Mouse (Mus musculus) stomach, postnatal 0 days (tissue): Measurements from ENCODE around the gene Olfr576. TPM values are rescaled to one million over a fixed set of nuclear protein-coding genes. Genes with fewer than 3 reads are reported as not detected.
A peak's percentile ranks its signal among the peaks of the same experiment; 100 is the strongest.

Experiments
- ATAC-seq: fragments of 200-750 bp; cut with Nextera tagmentation; 2 replicates; pipeline ENCODE4 v1.8.0; 2017; ENCODE audit not compliant: low FRiP score, low TSS enrichment
- DNase-seq: peaks from one replicate; pipeline ENCODE4 v3.0.0-alpha.2; 2016; ENCODE audit warnings: low spot score
- H3K27ac ChIP-seq: fragments of 300-500 bp; sonication (generic); replicated peaks from 2 replicates; pipeline ENCODE4 v1.5.1; 2014; ENCODE audit warnings: mild to moderate bottlenecking, control low read depth
- H3K27me3 ChIP-seq: fragments of 300-500 bp; sonication (generic); 2 replicates; pipeline ENCODE4 v1.6.1; 2014; ENCODE audit warnings: low read length; ENCODE audit not compliant: control insufficient read depth, insufficient read depth
- H3K36me3 ChIP-seq: fragments of 300-500 bp; sonication (generic); 2 replicates; pipeline ENCODE4 v1.6.1; 2014; ENCODE audit warnings: low read length, mixed read lengths; ENCODE audit not compliant: control insufficient read depth, insufficient read depth
- H3K4me1 ChIP-seq: fragments of 300-500 bp; sonication (generic); replicated peaks from 2 replicates; pipeline ENCODE4 v1.6.1; 2014; ENCODE audit warnings: antibody characterized with exemption; ENCODE audit not compliant: control insufficient read depth, insufficient read depth
- H3K4me2 ChIP-seq: fragments of 300-500 bp; sonication (generic); replicated peaks from 2 replicates; pipeline ENCODE4 v1.6.1; 2014; ENCODE audit warnings: low read depth, mild to moderate bottlenecking, control low read depth, moderate library complexity
- H3K4me3 ChIP-seq: fragments of 300-500 bp; sonication (generic); 2 replicates; pipeline ENCODE4 v1.5.1; 2014; ENCODE audit warnings: low read depth, low read length, control low read depth
- H3K9ac ChIP-seq: fragments of 300-500 bp; sonication (generic); 2 replicates; pipeline ENCODE4 v1.6.1; 2014; ENCODE audit warnings: mild to moderate bottlenecking, low read length, control low read depth, mixed read lengths
- H3K9me3 ChIP-seq: fragments of 300-500 bp; sonication (generic); 2 replicates; pipeline ENCODE4 v1.6.1; 2016; ENCODE audit warnings: low read length; ENCODE audit not compliant: control insufficient read depth
- CTCF ChIP-seq: IDR thresholded peaks from 2 replicates; pipeline ENCODE4 v1.5.1; 2016; ENCODE audit warnings: antibody characterized with exemption, low read depth, mild to moderate bottlenecking, moderate library complexity
- EP300 ChIP-seq: optimal IDR thresholded peaks from 2 replicates; pipeline ENCODE3; 2016; ENCODE audit warnings: antibody characterized with exemption
- WGBS: fragments of 180-500 bp; shearing (Covaris S2); extraction: QIAGEN DNeasy Blood & Tissue Kit; methylation state at CpG from one replicate; pipeline ENCODE4 v1.1.7; 2014; 5-methylcytosine and 5-hydroxymethylcytosine counted together
- polyA plus RNA-seq: library from polyadenylated mRNA; unstranded; fragments of >200 nt; fragmentation: Nextera tagmentation; extraction: Ambion mirVana; gene quantifications from 2 replicates; pipeline ENCODE4 v1.2.1, GENCODE M21; 2015

The Olfr576 gene
- not detected in 2 replicates for polyA plus RNA-seq

GRCm38 (mm10) chr7:102962360-102962759 is at the start of gene Olfr576:
Gene Olfr576, plus strand, starts transcription at chr7:102962660.
- H3K9me3 ChIP-seq, result no peaks in the 10 kb centered on the region
- 14% methylated on average over 2 of the region's 2 CpGs for WGBS

DNA sequence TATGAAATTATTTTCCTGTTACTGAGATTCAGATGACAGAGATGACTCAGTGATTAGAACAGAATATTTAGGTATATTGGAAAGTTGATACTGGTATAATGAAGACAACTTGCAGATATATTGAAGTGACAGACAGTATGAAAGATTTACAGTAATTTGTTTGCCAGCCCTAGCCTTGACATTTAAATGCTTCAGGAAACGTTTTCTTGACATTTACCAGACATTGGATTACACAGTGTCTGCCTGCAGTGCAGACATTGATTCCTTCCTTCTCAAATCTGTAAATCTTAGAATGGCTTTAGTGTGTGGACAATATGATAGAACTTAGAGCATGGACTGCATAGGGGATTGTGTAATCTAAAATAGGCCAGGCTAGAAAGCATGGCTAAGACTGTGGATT is 47.2 kb upstream of the Olfr576 start:
- no peak for ATAC-seq
- 24% methylated on average over 1 of the region's 1 CpGs for WGBS

More at GRCm38 (mm10) chr7:102962360-102962759, at the start of gene Olfr576:
- TF ChIP-seq CTCF (no peak), EP300 (no peak)
- no peaks in the 10 kb centered on the region for H3K27me3 ChIP-seq
- no peak within 1 kb of the TSS for H3K4me2 ChIP-seq
- H3K36me3 ChIP-seq, result no peaks in the 10 kb centered on the region
- DNase-seq (no peak), ATAC-seq (no peak)
- no peaks in the 10 kb centered on the region for H3K4me1 ChIP-seq
- no peak within 1 kb of the TSS for H3K9ac ChIP-seq
- no peak within 1 kb of the TSS for H3K27ac ChIP-seq
- H3K4me3 ChIP-seq, result no peak within 1 kb of the TSS

GRCm38 (mm10) chr7:102916405-102916804 is 46.1 kb upstream of the Olfr576 start:
- H3K4me3 ChIP-seq, result no peak overlapping the region
- no peak overlapping the region for H3K4me2 ChIP-seq
- H3K36me3 ChIP-seq, result no peaks in the 10 kb centered on the region
- ATAC-seq (no peak), DNase-seq (no peak)
- TF ChIP-seq EP300 (no peak), CTCF (no peak)
- H3K27me3 ChIP-seq, result no peaks in the 10 kb centered on the region
- H3K4me1 ChIP-seq, result no peaks in the 10 kb centered on the region
- no peak overlapping the region for H3K9ac ChIP-seq
- H3K9me3 ChIP-seq, result no peaks in the 10 kb centered on the region
- no peak overlapping the region for H3K27ac ChIP-seq
- 44% methylated on average over 5 of the region's 5 CpGs for WGBS

More for the DNA sequence above, 47.2 kb upstream of the Olfr576 start:
- Histone ChIP-seq H3K4me2 (no peak overlapping the region), H3K9me3 (no peaks in the 10 kb centered on the region), H3K36me3 (no peaks in the 10 kb centered on the region), H3K9ac (no peak overlapping the region), H3K27me3 (no peaks in the 10 kb centered on the region), H3K4me3 (no peak overlapping the region), H3K27ac (no peak overlapping the region), H3K4me1 (no peaks in the 10 kb centered on the region)
- no peak for TF ChIP-seq CTCF
- TF ChIP-seq EP300, result no peak
- no peak for DNase-seq

DNA sequence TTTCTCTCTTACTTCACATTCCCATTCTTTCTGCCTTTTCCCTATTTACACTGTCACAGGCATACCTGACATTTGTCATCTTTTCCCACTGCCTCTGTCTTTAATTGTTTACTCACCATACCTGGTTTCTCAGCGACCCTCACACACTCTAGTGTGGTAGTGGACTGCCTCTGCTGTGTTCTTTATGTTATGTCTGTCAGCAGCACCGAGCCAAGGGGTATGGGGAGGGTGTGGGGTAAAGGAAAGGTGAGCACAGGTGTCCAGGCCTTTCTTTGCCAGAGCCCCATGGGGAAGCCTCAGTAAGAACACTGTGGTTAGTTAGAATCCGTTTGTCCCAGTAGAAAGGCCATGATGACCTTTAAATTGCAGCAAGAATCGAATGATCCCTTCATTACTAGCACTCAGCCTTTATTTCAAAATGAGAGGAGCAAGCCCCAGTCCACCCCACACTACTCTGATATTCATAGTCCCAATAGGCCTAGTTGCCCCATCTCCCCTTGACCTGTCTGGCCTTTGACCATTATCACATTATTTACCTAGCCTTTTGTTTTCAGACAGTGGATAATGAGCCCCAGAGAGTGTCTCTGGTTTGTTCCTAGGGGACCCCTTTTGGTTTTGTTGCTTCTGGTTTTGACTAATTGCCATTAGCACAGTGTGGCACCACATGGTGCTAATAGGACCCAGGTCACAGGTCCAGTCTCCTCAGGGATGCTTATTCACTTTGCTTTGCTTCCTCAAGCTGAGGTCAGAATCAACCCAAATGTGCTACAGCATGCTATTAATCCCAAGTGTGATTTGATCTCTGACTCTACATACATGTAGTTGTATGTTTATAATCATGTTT is 45.2 kb upstream of the Olfr576 start, which contains the start of gene Olfr571:
Gene Olfr571 (minus strand): TSS at position 505 of the 844 bp plus-strand sequence.
- Histone ChIP-seq H3K36me3 (no peaks in the 10 kb centered on the region), H3K4me2 (no peak within 1 kb of the TSS), H3K27ac (no peak within 1 kb of the TSS), H3K4me1 (no peaks in the 10 kb centered on the region), H3K9me3 (no peaks in the 10 kb centered on the region), H3K4me3 (no peak within 1 kb of the TSS), H3K9ac (no peak within 1 kb of the TSS), H3K27me3 (no peaks in the 10 kb centered on the region)
- DNase-seq (no peak), ATAC-seq (no peak)
- 56% methylated on average over 4 of the region's 4 CpGs for WGBS
- TF ChIP-seq EP300 (no peak), CTCF (no peak)

GRCm38 (mm10) chr7:102919632-102920031 is 42.8 kb upstream of the Olfr576 start:
- H3K4me3 ChIP-seq, result no peak overlapping the region
- H3K4me2 ChIP-seq, result no peak overlapping the region
- H3K27ac ChIP-seq, result no peak overlapping the region
- DNase-seq, result no peak
- no peaks in the 10 kb centered on the region for H3K9me3 ChIP-seq
- H3K4me1 ChIP-seq, result no peaks in the 10 kb centered on the region
- TF ChIP-seq CTCF (peak; percentile 87), EP300 (no peak)
- no peak overlapping the region for H3K9ac ChIP-seq
- 7% methylated on average over 1 of the region's 1 CpGs for WGBS
- no peaks in the 10 kb centered on the region for H3K27me3 ChIP-seq
- 0 out of 2 replicates have a peak, but pooled peaks have one; percentile 54 for ATAC-seq
- H3K36me3 ChIP-seq, result no peaks in the 10 kb centered on the region

GRCm38 (mm10) chr7:102924109-102924508 is 38.4 kb upstream of the Olfr576 start, which contains the start of gene Olfr572:
Gene Olfr572, plus strand, starts transcription at chr7:102924409.
- TF ChIP-seq CTCF (no peak), EP300 (no peak)
- H3K27me3 ChIP-seq, result no peaks in the 10 kb centered on the region
- H3K4me3 ChIP-seq, result no peak within 1 kb of the TSS
- DNase-seq (no peak), ATAC-seq (no peak)
- H3K4me2 ChIP-seq, result no peak within 1 kb of the TSS
- no peaks in the 10 kb centered on the region for H3K9me3 ChIP-seq
- whole genome bisulfite sequencing, result 58% methylated on average over 1 of the region's 1 CpGs
- H3K36me3 ChIP-seq, result no peaks in the 10 kb centered on the region
- no peak within 1 kb of the TSS for H3K27ac ChIP-seq
- no peaks in the 10 kb centered on the region for H3K4me1 ChIP-seq
- no peak within 1 kb of the TSS for H3K9ac ChIP-seq
